Mouse (Mus musculus): ENCODE measurements around the gene Prdm15.

GRCm38 (mm10) chr16:97863932-97864467 lies 12.3 kb upstream of the Prdm15 start:
- no peak for TF ChIP-seq CTCF (IDR thresholded peaks at IDR 0.05; ENCODE audit: insufficient read depth, low read length)
- TF ChIP-seq POLR2A (IDR thresholded peaks at IDR 0.05; ENCODE audit: borderline replicate concordance, extremely low read depth, low read depth, low read length): no peak
